Mouse (Mus musculus): ENCODE measurements at regions not wholly inside any gene's neighbourhood (a gene's known extent, or its start where the extent isn't known, plus 50 kb on each side); places are given as distances from the start of the nearest gene placed in this dataset.

- no peak for TF ChIP-seq POLR2A (IDR thresholded peaks at IDR 0.05; ENCODE audit: borderline replicate concordance, extremely low read depth, low read depth, low read length)
- TF ChIP-seq CTCF (IDR thresholded peaks at IDR 0.05; ENCODE audit: insufficient read depth, low read length): no peak
Measured at GRCm38 (mm10) chr1:76075213-76075612, 529.1 kb downstream of the Slc4a3 start.
